Mouse (Mus musculus) intestine, embryonic 15.5 days (tissue): Measurements from ENCODE around the gene Gm11060. TPM values are rescaled to one million over a fixed set of nuclear protein-coding genes. Genes with fewer than 3 reads are reported as not detected.

Source experiments
- ATAC-seq: fragments of 200-750 bp; cut with Nextera tagmentation; 2 replicates; pipeline ENCODE4 v1.8.0; 2017; ENCODE audit warnings: moderate TSS enrichment, moderate library complexity
- H3K27ac ChIP-seq: fragments of 300-500 bp; sonication (generic); 2 replicates; pipeline ENCODE4 v1.5.1; 2015; ENCODE audit warnings: mild to moderate bottlenecking, inconsistent platforms
- H3K27me3 ChIP-seq: fragments of 300-500 bp; sonication (generic); replicated peaks from 2 replicates; pipeline ENCODE4 v1.6.1; 2015; ENCODE audit warnings: inconsistent platforms
- H3K36me3 ChIP-seq: fragments of 300-500 bp; sonication (generic); 2 replicates; pipeline ENCODE4 v1.6.1; 2015; ENCODE audit warnings: inconsistent platforms
- H3K4me1 ChIP-seq: fragments of 300-500 bp; sonication (generic); replicated peaks from 2 replicates; pipeline ENCODE4 v1.6.1; 2015; ENCODE audit warnings: inconsistent platforms
- H3K4me2 ChIP-seq: fragments of 300-500 bp; sonication (generic); replicated peaks from 2 replicates; pipeline ENCODE4 v1.6.1; 2015; ENCODE audit warnings: mild to moderate bottlenecking, inconsistent platforms
- H3K4me3 ChIP-seq: fragments of 300-500 bp; sonication (generic); replicated peaks from 2 replicates; pipeline ENCODE4 v1.5.1; 2015; ENCODE audit warnings: inconsistent platforms
- H3K9ac ChIP-seq: fragments of 300-500 bp; sonication (generic); 2 replicates; pipeline ENCODE4 v1.6.1; 2015; ENCODE audit warnings: inconsistent platforms
- H3K9me3 ChIP-seq: fragments of 300-500 bp; sonication (generic); 2 replicates; pipeline ENCODE4 v1.6.1; 2016; ENCODE audit warnings: inconsistent platforms
- WGBS: fragments of 180-500 bp; shearing (Covaris S2); methylation state at CpG from one replicate; pipeline ENCODE4 v1.1.7; 2015; 5-methylcytosine and 5-hydroxymethylcytosine counted together
- polyA plus RNA-seq: library from polyadenylated mRNA; unstranded; fragments of >200 nt; fragmentation: Nextera tagmentation; extraction: Ambion mirVana; gene quantifications from 2 replicates; pipeline ENCODE4 v1.2.1, GENCODE M21; 2015

Gm11060 gene
- polyA plus RNA-seq, 1 experiment from 2014 or later, result not detected

- H3K36me3 ChIP-seq, result no peaks in the 10 kb centered on the region
- no peak overlapping the region for H3K4me2 ChIP-seq
- no peaks in the 10 kb centered on the region for H3K9me3 ChIP-seq
- H3K27ac ChIP-seq, result no peak overlapping the region
- 8% methylated on average over 8 of the region's 8 CpGs for WGBS
- no peak overlapping the region for H3K4me3 ChIP-seq
- ATAC-seq, result no peak
- H3K9ac ChIP-seq, result no peak overlapping the region
- peaks cover 83% of the 10 kb centered on the region for H3K27me3 ChIP-seq
- peaks cover 24% of the 10 kb centered on the region for H3K4me1 ChIP-seq
Observed at GRCm38 (mm10) chr2:105123431-105123830, 31.6 kb downstream of the Gm11060 start.

DNA sequence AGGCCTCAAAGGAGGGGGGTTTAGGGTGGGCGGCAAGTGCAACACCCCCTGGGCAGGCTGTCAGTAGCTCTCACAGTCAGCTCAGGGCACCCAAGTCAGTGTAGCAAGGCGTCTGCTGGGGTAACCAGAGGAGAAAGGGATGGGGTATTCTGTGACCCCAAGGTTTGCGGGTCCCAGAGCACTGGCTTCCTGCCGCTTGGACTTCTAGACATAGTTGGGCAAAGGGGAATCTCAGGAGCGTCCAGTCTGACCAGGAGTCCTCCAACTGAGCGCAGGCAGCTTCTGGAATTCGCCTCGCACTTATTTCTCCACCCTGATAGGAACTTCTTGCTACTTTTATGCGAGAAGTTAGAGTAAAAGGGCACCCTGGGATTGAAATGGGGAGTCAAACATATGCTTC is 32.1 kb downstream of the Gm11060 start:
- no peak for ATAC-seq
- no peaks in the 10 kb centered on the region for H3K36me3 ChIP-seq
- no peak overlapping the region for H3K4me2 ChIP-seq
- peaks cover 24% of the 10 kb centered on the region for H3K4me1 ChIP-seq
- H3K27ac ChIP-seq, result no peak overlapping the region
- no peaks in the 10 kb centered on the region for H3K9me3 ChIP-seq
- H3K4me3 ChIP-seq, result no peak overlapping the region
- H3K9ac ChIP-seq, result no peak overlapping the region
- WGBS, result 10% methylated on average over 9 of the region's 9 CpGs
- peaks cover 88% of the 10 kb centered on the region for H3K27me3 ChIP-seq

DNA sequence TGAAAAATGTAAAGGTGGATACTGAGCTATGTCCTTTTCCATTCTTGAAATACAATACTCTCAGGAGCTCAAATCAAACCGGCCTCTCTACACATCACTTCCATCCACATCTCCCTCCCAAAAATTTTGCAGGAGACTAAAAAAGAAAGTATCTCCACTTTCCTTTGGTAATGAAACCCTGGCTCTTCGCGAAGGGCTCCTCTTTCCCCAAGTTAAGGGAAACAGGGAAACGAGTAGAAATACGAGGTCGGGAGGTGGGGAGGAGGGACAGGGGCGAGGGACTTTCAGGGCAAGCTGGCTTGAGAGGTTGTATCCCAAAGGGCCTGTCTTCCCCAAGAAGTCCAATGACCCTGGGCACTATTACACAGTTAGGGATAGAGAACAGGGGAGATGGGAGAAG is 32.6 kb downstream of the Gm11060 start:
- Histone ChIP-seq H3K27ac (no peak overlapping the region), H3K27me3 (peaks cover 92% of the 10 kb centered on the region), H3K4me2 (no peak overlapping the region), H3K4me3 (no peak overlapping the region), H3K9ac (no peak overlapping the region), H3K9me3 (no peaks in the 10 kb centered on the region), H3K4me1 (peaks cover 24% of the 10 kb centered on the region), H3K36me3 (no peaks in the 10 kb centered on the region)
- ATAC-seq, result no peak
- WGBS, result 1% methylated on average over 7 of the region's 7 CpGs

GRCm38 (mm10) chr2:105125205-105125604 is 33.4 kb downstream of the Gm11060 start:
- H3K4me3 ChIP-seq, result 0 out of 2 replicates have a peak overlapping the region, but pooled peaks have one; percentile 34
- no peak overlapping the region for H3K4me2 ChIP-seq
- no peaks in the 10 kb centered on the region for H3K9me3 ChIP-seq
- ATAC-seq, result no peak
- no peaks in the 10 kb centered on the region for H3K36me3 ChIP-seq
- H3K27ac ChIP-seq, result no peak overlapping the region
- H3K9ac ChIP-seq, result no peak overlapping the region
- peaks cover 24% of the 10 kb centered on the region for H3K4me1 ChIP-seq
- 1% methylated on average over 8 of the region's 8 CpGs for WGBS
- peaks cover 92% of the 10 kb centered on the region for H3K27me3 ChIP-seq

GRCm38 (mm10) chr2:105125641-105126040 is 33.8 kb downstream of the Gm11060 start:
- H3K27ac ChIP-seq, result no peak overlapping the region
- no peaks in the 10 kb centered on the region for H3K36me3 ChIP-seq
- peaks cover 26% of the 10 kb centered on the region for H3K4me1 ChIP-seq
- 5% methylated on average over 15 of the region's 15 CpGs for WGBS
- H3K9me3 ChIP-seq, result no peaks in the 10 kb centered on the region
- H3K27me3 ChIP-seq, result peaks cover 92% of the 10 kb centered on the region
- ATAC-seq, result no peak
- no peak overlapping the region for H3K4me2 ChIP-seq
- no peak overlapping the region for H3K9ac ChIP-seq
- peak overlapping the region; percentile 34; the same call in 1 of the 2 replicates for H3K4me3 ChIP-seq

DNA sequence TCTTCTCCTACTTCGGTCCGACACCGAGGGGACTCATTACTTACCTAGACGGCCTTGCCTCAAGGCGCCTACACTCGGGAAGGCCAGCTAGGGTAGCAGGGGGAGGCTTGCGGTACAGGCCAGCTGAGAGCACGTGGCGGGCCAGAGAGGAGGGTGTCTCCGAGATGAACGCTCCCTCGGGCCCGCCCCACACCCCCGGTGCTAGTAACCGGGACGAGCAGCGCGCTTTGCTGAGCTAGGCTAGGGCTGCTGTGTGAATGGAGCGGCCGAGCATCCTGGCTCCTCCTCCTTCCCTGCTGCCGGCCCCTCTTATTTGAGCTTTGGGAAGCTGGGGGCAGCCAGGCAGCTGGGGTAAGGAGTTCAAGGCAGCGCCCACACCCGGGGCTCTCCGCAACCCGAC is 34.5 kb downstream of the Gm11060 start, which contains the start of gene Wt1:
TSS of gene Wt1 (plus strand) at position 251 of the 400 bp plus-strand sequence.
- H3K27me3 ChIP-seq, result peaks cover 92% of the 10 kb centered on the region
- peak within 1 kb of the TSS; percentile 53 for H3K4me2 ChIP-seq
- under 1% methylated on average over 25 of the region's 25 CpGs for WGBS
- H3K36me3 ChIP-seq, result no peaks in the 10 kb centered on the region
- H3K9ac ChIP-seq, result peak within 1 kb of the TSS; percentile 5
- peaks cover 29% of the 10 kb centered on the region for H3K4me1 ChIP-seq
- peak within 1 kb of the TSS; percentile 34 for H3K4me3 ChIP-seq
- peak; percentile 63 for ATAC-seq
- H3K9me3 ChIP-seq, result no peaks in the 10 kb centered on the region
- H3K27ac ChIP-seq, result peak within 1 kb of the TSS; percentile 1; the same call in 1 of the 2 replicates

DNA sequence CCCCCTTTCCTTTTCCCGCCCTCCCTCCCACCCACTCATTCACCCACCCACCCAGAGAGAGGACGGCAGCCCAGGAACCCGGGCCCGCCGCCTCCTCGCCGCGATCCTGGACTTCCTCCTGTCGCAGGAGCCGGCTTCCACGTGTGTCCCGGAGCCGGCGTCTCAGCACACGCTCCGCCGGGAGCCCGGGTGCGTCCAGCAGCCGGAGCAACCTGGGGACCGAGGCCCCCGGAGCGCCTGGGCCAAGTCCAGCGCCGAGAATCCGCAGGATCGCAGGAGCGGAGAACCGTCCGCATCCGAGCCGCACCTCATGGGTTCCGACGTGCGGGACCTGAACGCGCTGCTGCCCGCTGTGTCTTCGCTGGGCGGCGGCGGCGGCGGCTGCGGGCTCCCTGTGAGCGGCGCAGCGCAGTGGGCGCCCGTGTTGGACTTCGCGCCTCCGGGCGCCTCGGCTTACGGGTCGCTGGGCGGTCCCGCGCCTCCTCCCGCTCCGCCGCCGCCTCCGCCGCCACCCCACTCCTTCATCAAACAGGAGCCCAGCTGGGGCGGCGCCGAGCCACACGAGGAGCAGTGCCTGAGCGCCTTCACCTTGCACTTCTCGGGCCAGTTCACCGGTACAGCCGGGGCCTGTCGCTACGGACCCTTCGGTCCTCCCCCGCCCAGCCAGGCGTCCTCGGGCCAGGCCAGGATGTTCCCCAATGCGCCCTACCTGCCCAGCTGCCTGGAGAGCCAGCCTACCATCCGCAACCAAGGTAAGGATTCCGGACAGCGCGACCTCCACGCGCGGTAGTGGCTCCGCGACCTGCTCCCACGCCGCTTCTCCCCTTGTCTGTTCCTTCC is 35.1 kb downstream of the Gm11060 start:
- Histone ChIP-seq H3K4me2 (peak overlapping the region; percentile 53), H3K36me3 (no peaks in the 10 kb centered on the region), H3K9me3 (no peaks in the 10 kb centered on the region), H3K27ac (peak overlapping the region; percentile 1; the same call in 1 of the 2 replicates), H3K4me1 (peaks cover 29% of the 10 kb centered on the region), H3K4me3 (peak overlapping the region; percentile 34), H3K27me3 (peaks cover 94% of the 10 kb centered on the region), H3K9ac (peak overlapping the region; percentile 5)
- peak; percentile 50 for ATAC-seq
- WGBS, result under 1% methylated on average over 89 of the region's 92 CpGs

- Histone ChIP-seq H3K27me3 (peaks cover 96% of the 10 kb centered on the region), H3K4me3 (peak overlapping the region; percentile 34), H3K36me3 (no peaks in the 10 kb centered on the region), H3K9ac (peak overlapping the region; percentile 5), H3K27ac (no peak overlapping the region), H3K9me3 (no peaks in the 10 kb centered on the region), H3K4me2 (peak overlapping the region; percentile 53), H3K4me1 (peaks cover 28% of the 10 kb centered on the region)
- 2% methylated on average over 52 of the region's 52 CpGs for WGBS
- no peak; the same call in 1 of the 2 replicates for ATAC-seq
Observed at GRCm38 (mm10) chr2:105127531-105128480, 36.0 kb downstream of the Gm11060 start.

DNA sequence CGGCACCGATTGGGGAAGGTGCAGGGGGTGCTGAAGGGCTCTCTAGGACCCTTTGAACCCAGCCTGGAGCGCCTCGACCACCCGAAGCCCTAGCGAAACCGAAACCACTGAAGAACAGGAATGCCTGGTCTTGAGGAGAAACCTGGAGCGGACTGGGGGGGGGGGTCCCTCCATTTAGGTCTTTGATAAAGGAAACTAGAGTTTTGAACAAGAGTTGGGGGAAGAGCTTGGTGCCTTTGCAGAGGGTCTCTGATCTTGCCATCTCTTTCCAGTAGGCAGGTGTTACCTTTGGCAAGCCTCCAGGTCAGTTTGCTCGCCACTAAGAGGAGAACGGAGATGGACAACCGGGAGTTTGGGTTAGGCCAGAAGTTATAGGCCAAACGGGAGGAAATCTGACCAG is 36.7 kb downstream of the Gm11060 start:
- H3K4me2 ChIP-seq, result peak overlapping the region; percentile 28
- H3K27ac ChIP-seq, result no peak overlapping the region
- H3K4me3 ChIP-seq, result peak overlapping the region; percentile 9
- no peaks in the 10 kb centered on the region for H3K9me3 ChIP-seq
- peaks cover 96% of the 10 kb centered on the region for H3K27me3 ChIP-seq
- H3K4me1 ChIP-seq, result peaks cover 27% of the 10 kb centered on the region
- WGBS, result 9% methylated on average over 12 of the region's 12 CpGs
- no peak for ATAC-seq
- H3K9ac ChIP-seq, result no peak overlapping the region
- H3K36me3 ChIP-seq, result no peaks in the 10 kb centered on the region

DNA sequence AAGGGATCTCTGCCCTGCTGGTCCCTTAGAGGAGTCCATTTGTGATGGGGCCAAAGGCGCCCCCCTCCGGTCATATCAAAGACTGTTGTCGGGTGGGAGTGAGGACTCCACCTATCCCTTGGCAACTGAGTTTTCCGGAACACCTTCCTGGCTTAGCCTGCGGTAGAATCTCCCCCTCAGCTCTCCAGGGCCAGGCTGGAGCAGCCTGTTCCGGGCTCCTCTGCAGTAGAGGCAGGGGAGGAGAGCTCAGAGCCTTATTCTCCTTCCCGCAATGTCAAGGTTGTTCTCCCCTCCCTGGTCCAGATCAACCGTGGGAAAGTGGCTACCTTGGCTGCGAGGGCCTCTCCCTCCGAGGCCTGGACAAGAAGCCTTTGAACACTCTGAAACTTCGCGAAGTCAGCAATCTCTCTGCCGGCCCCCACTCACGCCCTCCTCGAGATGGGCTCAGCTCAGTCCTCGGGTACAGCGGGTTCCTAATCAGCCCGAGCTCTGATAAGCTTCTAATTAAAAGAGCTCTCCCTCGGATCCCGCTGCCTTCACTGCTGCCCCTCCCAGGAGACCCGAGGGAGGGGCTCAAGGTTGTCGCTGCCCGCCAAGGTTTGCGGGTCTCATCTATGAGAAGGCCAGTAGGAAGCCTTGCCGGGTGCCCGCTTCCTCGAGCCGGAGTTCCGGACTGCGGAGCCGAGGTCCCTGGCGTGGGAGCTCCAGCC is 38.7 kb downstream of the Gm11060 start:
- Histone ChIP-seq H3K4me2 (peak overlapping the region; percentile 35), H3K4me3 (peak overlapping the region; percentile 12; the same call in 1 of the 2 replicates), H3K27ac (no peak overlapping the region), H3K36me3 (no peaks in the 10 kb centered on the region), H3K27me3 (peaks cover 93% of the 10 kb centered on the region), H3K9ac (no peak overlapping the region), H3K4me1 (peaks cover 30% of the 10 kb centered on the region), H3K9me3 (no peaks in the 10 kb centered on the region)
- no peak for ATAC-seq
- WGBS, result 4% methylated on average over 32 of the region's 32 CpGs

- Histone ChIP-seq H3K4me1 (peaks cover 27% of the 10 kb centered on the region), H3K4me2 (peak overlapping the region; percentile 35), H3K4me3 (peak overlapping the region; percentile 12; the same call in 1 of the 2 replicates), H3K9me3 (no peaks in the 10 kb centered on the region), H3K27me3 (peaks cover 89% of the 10 kb centered on the region), H3K9ac (no peak overlapping the region), H3K27ac (no peak overlapping the region), H3K36me3 (no peaks in the 10 kb centered on the region)
- 16% methylated on average over 12 of the region's 12 CpGs for WGBS
- ATAC-seq, result no peak
Observed at GRCm38 (mm10) chr2:105131061-105131810, 39.4 kb downstream of the Gm11060 start.
